Mouse (Mus musculus): ENCODE measurements at regions not wholly inside any gene's neighbourhood (a gene's known extent, or its start where the extent isn't known, plus 50 kb on each side); places are given as distances from the start of the nearest gene placed in this dataset.

DNA sequence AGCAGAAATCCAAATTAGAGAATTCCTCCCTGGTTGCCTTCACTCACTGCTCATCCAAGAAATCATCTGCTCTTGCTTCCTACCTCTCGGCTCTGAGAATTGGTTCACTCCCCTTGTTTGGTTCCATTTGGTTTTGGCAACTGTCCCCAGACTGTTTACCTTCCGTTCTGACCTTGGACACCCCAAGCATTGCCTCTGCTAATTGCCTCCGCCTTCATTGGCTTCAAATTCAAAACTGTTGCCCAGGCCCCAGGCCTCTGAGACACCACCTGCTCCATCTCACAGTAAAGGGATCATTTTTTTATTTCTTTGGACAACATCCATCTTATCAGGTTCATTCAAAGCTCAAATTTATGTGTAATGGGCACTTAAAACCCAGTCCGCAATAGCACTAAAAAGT is 93.1 kb upstream of the BC052040 start:
- no peak overlapping the region for H3K27ac ChIP-seq (ENCODE audit: insufficient read depth, low read depth, low read length)
- WGBS: 55% methylated on average over 4 of the region's 4 CpGs
- TF ChIP-seq CTCF (conservative IDR thresholded peaks at IDR 0.05; ENCODE audit: insufficient read depth, insufficient read length, low read depth, low read length) (no peak), POLR2A (IDR thresholded peaks at IDR 0.05; ENCODE audit: low read depth, low read length) (no peak)
- H3K36me3 ChIP-seq (ENCODE audit: control insufficient read depth, insufficient read depth, low read length): no peaks in the 10 kb centered on the region
- H3K4me3 ChIP-seq (ENCODE audit: insufficient read depth, low read depth, low read length): no peak overlapping the region
- H3K27me3 ChIP-seq (replicated peaks; ENCODE audit: control insufficient read depth, insufficient read depth, low read length): no peaks in the 10 kb centered on the region
- H3K4me1 ChIP-seq (ENCODE audit: control insufficient read depth, insufficient read depth, low read length): no peaks in the 10 kb centered on the region
- no peak for DNase-seq

DNA sequence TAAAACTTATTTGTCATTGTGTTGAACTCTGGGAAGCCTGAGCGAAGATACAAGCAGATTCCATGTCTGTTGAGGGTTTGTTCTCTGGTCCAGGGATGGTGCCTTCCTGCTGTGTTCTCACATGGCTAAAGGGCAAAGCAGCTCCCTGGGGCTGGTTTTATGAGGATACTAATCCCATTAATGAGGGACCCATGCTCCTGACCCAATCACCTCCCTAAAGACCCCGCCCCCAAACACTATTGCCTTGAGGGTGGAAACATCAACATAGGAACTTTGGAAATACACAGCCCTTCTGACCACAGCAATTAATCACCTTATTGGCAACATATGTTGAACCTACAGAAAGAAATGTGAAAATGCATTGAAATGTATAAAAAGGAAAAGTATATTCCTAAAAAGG is 88.5 kb upstream of the BC052040 start:
- no peak for TF ChIP-seq CTCF (conservative IDR thresholded peaks at IDR 0.05; ENCODE audit: insufficient read depth, insufficient read length, low read depth, low read length)
- no peak for TF ChIP-seq POLR2A (IDR thresholded peaks at IDR 0.05; ENCODE audit: low read depth, low read length)
- Histone ChIP-seq H3K4me3 (ENCODE audit: insufficient read depth, low read depth, low read length) (no peak overlapping the region), H3K36me3 (ENCODE audit: control insufficient read depth, insufficient read depth, low read length) (no peaks in the 10 kb centered on the region; the same call in 1 of the 2 replicates), H3K27ac (ENCODE audit: insufficient read depth, low read depth, low read length) (no peak overlapping the region), H3K4me1 (ENCODE audit: control insufficient read depth, insufficient read depth, low read length) (no peaks in the 10 kb centered on the region), H3K27me3 (replicated peaks; ENCODE audit: control insufficient read depth, insufficient read depth, low read length) (no peaks in the 10 kb centered on the region)
- WGBS: 84% methylated on average over 2 of the region's 2 CpGs
- no peak for DNase-seq

- 83% methylated on average over 2 of the region's 2 CpGs for WGBS
- Histone ChIP-seq H3K27ac (ENCODE audit: insufficient read depth, low read depth, low read length) (no peak overlapping the region), H3K4me3 (ENCODE audit: insufficient read depth, low read depth, low read length) (no peak overlapping the region), H3K4me1 (ENCODE audit: control insufficient read depth, insufficient read depth, low read length) (no peaks in the 10 kb centered on the region), H3K27me3 (replicated peaks; ENCODE audit: control insufficient read depth, insufficient read depth, low read length) (no peaks in the 10 kb centered on the region), H3K36me3 (ENCODE audit: control insufficient read depth, insufficient read depth, low read length) (no peaks in the 10 kb centered on the region; the same call in 1 of the 2 replicates)
- TF ChIP-seq POLR2A (IDR thresholded peaks at IDR 0.05; ENCODE audit: low read depth, low read length): no peak
- no peak for TF ChIP-seq CTCF (conservative IDR thresholded peaks at IDR 0.05; ENCODE audit: insufficient read depth, insufficient read length, low read depth, low read length)
- no peak for DNase-seq
Observed at GRCm38 (mm10) chr2:115499904-115500303, 81.6 kb upstream of the BC052040 start.

DNA sequence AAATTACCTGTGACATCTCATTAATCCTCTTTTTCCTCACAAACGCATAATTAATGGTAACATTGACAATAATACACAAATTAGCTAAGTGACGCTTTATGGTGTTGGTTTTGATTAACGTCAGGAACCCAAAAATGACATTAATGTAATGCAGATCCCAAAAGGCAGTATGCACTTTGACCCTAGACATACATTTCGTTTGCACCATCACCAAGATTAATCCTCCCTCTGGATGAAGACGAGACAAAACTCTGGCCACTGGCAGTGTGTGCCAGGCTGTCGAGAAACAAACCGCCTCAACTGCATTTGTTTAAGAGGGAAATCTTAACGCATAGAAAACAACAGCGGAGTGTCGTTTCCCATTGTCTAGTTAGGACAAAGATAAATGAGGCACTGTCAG is 72.0 kb upstream of the BC052040 start:
- Histone ChIP-seq H3K27me3 (replicated peaks; ENCODE audit: control insufficient read depth, insufficient read depth, low read length) (no peaks in the 10 kb centered on the region; the same call in 1 of the 2 replicates), H3K36me3 (ENCODE audit: control insufficient read depth, insufficient read depth, low read length) (no peaks in the 10 kb centered on the region), H3K4me1 (ENCODE audit: control insufficient read depth, insufficient read depth, low read length) (no peaks in the 10 kb centered on the region), H3K4me3 (ENCODE audit: insufficient read depth, low read depth, low read length) (0 out of 2 replicates have a peak overlapping the region, but pooled peaks have one; percentile 1), H3K27ac (ENCODE audit: insufficient read depth, low read depth, low read length) (peak overlapping the region; percentile 31)
- TF ChIP-seq POLR2A (IDR thresholded peaks at IDR 0.05; ENCODE audit: low read depth, low read length): no peak
- TF ChIP-seq CTCF (conservative IDR thresholded peaks at IDR 0.05; ENCODE audit: insufficient read depth, insufficient read length, low read depth, low read length): no peak
- WGBS: 29% methylated on average over 10 of the region's 10 CpGs
- no peak for DNase-seq

DNA sequence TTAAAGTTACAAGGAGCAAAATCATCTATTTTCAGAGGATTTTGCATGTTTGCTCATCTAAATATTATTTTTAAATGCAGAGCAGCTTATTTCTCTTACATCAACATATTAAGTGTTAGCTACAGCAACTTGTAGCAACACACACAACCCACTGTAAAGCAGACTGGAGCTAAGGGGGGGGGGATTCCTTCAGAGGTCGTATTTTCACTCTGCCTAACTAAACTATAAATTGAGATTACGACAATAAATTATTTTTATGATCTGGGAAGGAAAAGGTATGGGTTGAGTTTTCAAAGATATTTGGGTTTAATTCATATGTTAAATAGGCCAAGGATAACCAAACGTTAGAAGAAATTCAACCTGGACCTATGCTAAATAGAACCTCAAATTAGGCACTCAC is 70.4 kb upstream of the BC052040 start:
- Histone ChIP-seq H3K27ac (ENCODE audit: insufficient read depth, low read depth, low read length) (peak overlapping the region; percentile 56), H3K4me1 (ENCODE audit: control insufficient read depth, insufficient read depth, low read length) (no peaks in the 10 kb centered on the region), H3K36me3 (ENCODE audit: control insufficient read depth, insufficient read depth, low read length) (no peaks in the 10 kb centered on the region), H3K27me3 (replicated peaks; ENCODE audit: control insufficient read depth, insufficient read depth, low read length) (no peaks in the 10 kb centered on the region; the same call in 1 of the 2 replicates), H3K4me3 (ENCODE audit: insufficient read depth, low read depth, low read length) (no peak overlapping the region)
- no peak for DNase-seq
- TF ChIP-seq POLR2A (IDR thresholded peaks at IDR 0.05; ENCODE audit: low read depth, low read length): no peak
- TF ChIP-seq CTCF (conservative IDR thresholded peaks at IDR 0.05; ENCODE audit: insufficient read depth, insufficient read length, low read depth, low read length): no peak
- 43% methylated on average over 3 of the region's 3 CpGs for WGBS

DNA sequence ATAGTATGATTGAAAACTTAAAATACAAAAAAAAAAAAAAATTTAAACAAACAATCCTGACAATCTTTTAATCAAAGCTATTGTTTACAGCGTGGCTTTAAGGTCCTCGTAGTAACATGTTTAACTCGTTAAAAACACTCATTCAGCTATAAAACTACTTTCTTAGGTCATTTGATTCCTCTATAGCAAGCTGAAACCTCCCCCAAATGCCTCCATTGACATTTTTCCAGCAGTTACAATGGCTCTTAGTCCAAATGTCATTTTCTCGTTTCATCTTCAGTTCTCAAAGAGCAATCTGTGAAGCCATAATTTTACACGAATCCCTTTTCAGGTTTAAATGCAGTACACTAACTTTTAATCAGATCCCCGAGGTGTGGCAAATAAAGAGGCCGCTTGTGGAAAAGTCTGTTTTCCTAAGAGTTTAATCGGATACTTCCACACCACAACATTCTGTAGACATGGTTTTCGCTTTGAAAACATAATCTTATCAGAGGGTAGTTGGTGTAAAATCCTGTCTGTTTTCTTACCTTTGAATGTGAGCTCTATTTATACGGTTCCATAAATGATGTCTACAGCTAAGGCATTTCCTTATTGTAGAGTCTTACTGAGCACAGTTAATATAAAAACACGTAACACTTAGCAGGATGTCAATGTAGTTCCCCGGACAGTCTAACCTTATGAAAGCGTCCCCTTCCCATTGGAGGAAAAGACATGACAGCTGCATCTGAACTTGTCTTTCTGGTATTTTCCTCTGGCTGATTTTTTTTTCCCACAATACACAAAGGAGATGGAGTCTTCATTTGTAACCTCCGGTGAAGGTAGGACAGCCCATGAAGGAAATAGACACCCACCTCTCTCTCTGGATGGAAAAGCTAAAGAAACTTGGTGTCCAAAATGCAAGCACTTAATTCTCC is 69.6 kb upstream of the BC052040 start:
- DNase-seq: peak; percentile 83
- Histone ChIP-seq H3K4me3 (ENCODE audit: insufficient read depth, low read depth, low read length) (no peak overlapping the region), H3K36me3 (ENCODE audit: control insufficient read depth, insufficient read depth, low read length) (no peaks in the 10 kb centered on the region), H3K27ac (ENCODE audit: insufficient read depth, low read depth, low read length) (peak overlapping the region; percentile 96), H3K27me3 (replicated peaks; ENCODE audit: control insufficient read depth, insufficient read depth, low read length) (no peaks in the 10 kb centered on the region; the same call in 1 of the 2 replicates), H3K4me1 (ENCODE audit: control insufficient read depth, insufficient read depth, low read length) (no peaks in the 10 kb centered on the region)
- WGBS: 31% methylated on average over 14 of the region's 14 CpGs
- no peak for TF ChIP-seq POLR2A (IDR thresholded peaks at IDR 0.05; ENCODE audit: low read depth, low read length)
- no peak for TF ChIP-seq CTCF (conservative IDR thresholded peaks at IDR 0.05; ENCODE audit: insufficient read depth, insufficient read length, low read depth, low read length)

GRCm38 (mm10) chr2:115512891-115513290 is 68.6 kb upstream of the BC052040 start:
- WGBS: 33% methylated on average over 8 of the region's 8 CpGs
- H3K27me3 ChIP-seq (replicated peaks; ENCODE audit: control insufficient read depth, insufficient read depth, low read length): no peaks in the 10 kb centered on the region; the same call in 1 of the 2 replicates
- H3K4me1 ChIP-seq (ENCODE audit: control insufficient read depth, insufficient read depth, low read length): no peaks in the 10 kb centered on the region
- H3K27ac ChIP-seq (ENCODE audit: insufficient read depth, low read depth, low read length): peak overlapping the region; percentile 96
- no peak for TF ChIP-seq POLR2A (IDR thresholded peaks at IDR 0.05; ENCODE audit: low read depth, low read length)
- no peak for TF ChIP-seq CTCF (conservative IDR thresholded peaks at IDR 0.05; ENCODE audit: insufficient read depth, insufficient read length, low read depth, low read length)
- H3K4me3 ChIP-seq (ENCODE audit: insufficient read depth, low read depth, low read length): no peak overlapping the region
- no peak for DNase-seq
- H3K36me3 ChIP-seq (ENCODE audit: control insufficient read depth, insufficient read depth, low read length): no peaks in the 10 kb centered on the region
